Mouse (Mus musculus): ENCODE data around the gene Myl6.

- TF ChIP-seq CTCF (IDR thresholded peaks at IDR 0.05) (no peak), EP300 (IDR thresholded peaks at IDR 0.05) (no peak)
Measured at GRCm38 (mm10) chr10:128474366-128474765, 19.6 kb downstream of the Myl6 start.
